19 mouse cellular contexts compared by ENCODE assay signal in genomic region chr7:92264325-92264724, GRCm38 (mm10).
DNase-seq lines count a peak whose midpoint lies in the region; ATAC-seq lines count a peak whose summit lies in the region.
"Had no signal": no experiment of that assay in that cellular context is flagged by ENCODE, and none has a peak within 500 bp of the region (broad histone marks: within the 10 kb centered on the region; RNA-seq: fewer than 3 reads in every experiment).

No protein-coding gene starts in this region.

- H3K36me3 ChIP-seq in midbrain, embryonic 16.5 days (ENCODE audit: control insufficient read depth, insufficient read depth, low read length) = no peaks in the 10 kb centered on the region
- H3K36me3 ChIP-seq: heart, embryonic 12.5 days; limb, embryonic 15.5 days; stomach, embryonic 15.5 days had no signal

- peak; percentile 73; the same call in 1 of the 2 replicates for ATAC-seq in midbrain, embryonic 16.5 days
- ATAC-seq: activated CD4-positive, CD25-positive, alpha-beta regulatory T cell, adult 4 months had no signal

- no peak overlapping the region for H3K4me3 ChIP-seq in midbrain, embryonic 16.5 days (ENCODE audit: low read depth, low read length)
- H3K4me3 ChIP-seq: erythroblast, embryonic 14.5 days; gastrocnemius, adult 2 months; heart, embryonic 12.5 days; limb, embryonic 15.5 days; megakaryocyte, embryonic 14.5 days; stomach, embryonic 15.5 days had no signal

- H3K9me3 ChIP-seq in midbrain, embryonic 16.5 days (replicated peaks; ENCODE audit: control insufficient read depth, low read length, poor library complexity, severe bottlenecking) = no peaks in the 10 kb centered on the region
- H3K9me3 ChIP-seq: heart, embryonic 12.5 days; limb, embryonic 15.5 days; megakaryocyte, embryonic 14.5 days; stomach, embryonic 15.5 days had no signal

- peak; percentile 29 to 68 for DNase-seq in layer of hippocampus, postnatal 14 days (ENCODE audit: low spot score in 2 of 2)
- no peak for DNase-seq in layer of hippocampus, adult 8-10 months (ENCODE audit: low spot score in 2 of 2)
- DNase-seq in cerebellum, adult 11 months = peak; percentile 73
- DNase-seq in cerebellum, postnatal 25 days = peak; percentile 74 to 81
- DNase-seq in kidney, adult 9 months = no peak
- no peak for DNase-seq in B cell, adult 2 months
- no peak for DNase-seq in right cerebral cortex, postnatal 10 days (ENCODE audit: low spot score in 2 of 2)
- DNase-seq: gastrocnemius, adult 2 months; layer of hippocampus, postnatal 36 days; lung, adult 2 months; thymus, postnatal 25 days had no signal

- H3K4me2 ChIP-seq in midbrain, embryonic 16.5 days (ENCODE audit: low read length) = no peak overlapping the region
- H3K4me2 ChIP-seq: heart, embryonic 12.5 days; limb, embryonic 15.5 days; stomach, embryonic 15.5 days had no signal

- H3K9ac ChIP-seq in midbrain, embryonic 16.5 days (ENCODE audit: low read depth, low read length) = no peak overlapping the region
- H3K9ac ChIP-seq: heart, embryonic 12.5 days; limb, embryonic 15.5 days; stomach, embryonic 15.5 days had no signal

- no peaks in the 10 kb centered on the region for H3K4me1 ChIP-seq in midbrain, embryonic 16.5 days (ENCODE audit: control insufficient read depth, insufficient read depth, low read length)
- H3K4me1 ChIP-seq: heart, embryonic 12.5 days; limb, embryonic 15.5 days; megakaryocyte, embryonic 14.5 days; stomach, embryonic 15.5 days had no signal

- no peaks in the 10 kb centered on the region for H3K27me3 ChIP-seq in midbrain, embryonic 16.5 days (ENCODE audit: control insufficient read depth, insufficient read depth, low read depth, low read length)
- H3K27me3 ChIP-seq: heart, embryonic 12.5 days; limb, embryonic 15.5 days; megakaryocyte, embryonic 14.5 days; stomach, embryonic 15.5 days had no signal

- H3K27ac ChIP-seq in midbrain, embryonic 16.5 days (ENCODE audit: low read length) = no peak overlapping the region
- H3K27ac ChIP-seq: gastrocnemius, adult 2 months; kidney, postnatal 0 days; limb, embryonic 15.5 days; stomach, embryonic 15.5 days had no signal

- 56% methylated on average over 3 of the region's 3 CpGs for WGBS in midbrain, embryonic 16.5 days

Comparison
In these comparisons a context has a peak if more than half of its experiments do, and no peak if none do; other contexts are left out.
1. DNase-seq: peak in layer of hippocampus, postnatal 14 days (2 of 2), cerebellum, adult 11 months (single experiment) and cerebellum, postnatal 25 days (2 of 2); none in layer of hippocampus, adult 8-10 months (0 of 2), kidney, adult 9 months (single experiment), B cell, adult 2 months (0 of 2) and right cerebral cortex, postnatal 10 days (0 of 2).